Mouse (Mus musculus) heart, adult 8-10 months (tissue): ENCODE results near the gene Gm45521. TPM values are rescaled to one million over a fixed set of nuclear protein-coding genes. Genes with fewer than 3 reads are reported as not detected.
A peak's percentile ranks its signal among the peaks of the same experiment; 100 is the strongest.

Experiments
- DNase-seq: peaks from one replicate; pipeline ENCODE4 v3.0.0; 2022; ENCODE audit warnings: low spot score
- total RNA-seq, 4 experiments: library from RNA; stranded (reverse); gene quantifications; 2 replicates each; pipeline ENCODE4 v1.2.4; 2022

Gene Gm45521
- total RNA-seq, 4 experiments from 2014 or later: not detected

DNA sequence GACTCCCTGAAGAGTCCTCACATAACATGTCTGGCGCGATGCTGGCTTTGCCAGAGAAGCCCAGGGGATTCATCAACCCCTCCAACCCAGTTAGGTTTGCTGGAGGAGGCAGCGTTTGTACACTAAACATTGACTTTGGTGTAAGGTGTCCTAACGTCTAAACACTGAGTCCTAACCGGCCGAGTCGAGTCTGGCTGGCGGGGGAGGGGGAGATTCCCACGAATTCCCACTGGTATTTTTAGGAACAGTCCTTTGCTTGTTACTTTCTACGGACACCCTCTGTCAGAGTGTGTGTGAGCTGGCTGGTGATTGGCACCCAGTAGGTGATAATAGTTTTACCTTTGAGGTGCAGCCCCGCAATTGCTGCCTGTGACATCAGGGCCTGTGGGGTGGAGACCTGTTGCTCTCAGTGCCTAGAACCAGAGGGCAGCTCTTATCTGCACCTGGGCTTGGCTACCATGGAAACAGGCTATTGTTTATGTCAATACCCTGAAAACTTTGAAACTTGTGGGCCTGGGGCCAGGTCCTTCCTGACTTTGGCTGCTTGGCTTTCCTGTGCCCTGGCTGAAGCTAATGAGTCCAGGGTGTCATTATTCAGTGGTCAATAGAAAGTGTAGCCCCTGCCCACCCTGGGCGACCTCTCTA is 4.4 kb upstream of the Gm45521 start:
- DNase-seq: peak; percentile 63

DNA sequence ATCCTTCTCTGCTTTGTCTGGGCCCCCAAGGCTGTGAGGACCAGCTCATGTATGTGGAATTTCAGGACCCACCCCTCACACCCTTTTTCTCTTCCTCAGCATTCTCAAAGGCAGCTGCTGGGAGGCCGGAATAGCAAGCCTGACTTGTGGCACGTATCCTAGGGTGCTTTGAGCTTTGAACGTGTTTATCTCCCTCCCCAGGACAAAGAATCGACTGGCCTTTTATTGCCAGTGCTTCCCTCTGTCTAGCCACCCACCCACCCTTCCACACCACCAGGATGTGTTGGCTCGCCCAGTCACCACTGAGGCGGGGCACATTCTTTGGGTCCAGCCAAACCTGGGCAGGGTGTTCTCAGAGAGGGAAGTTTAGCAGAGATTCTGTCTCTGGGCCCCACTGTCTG is 3.0 kb upstream of the Gm45521 start:
- no peak for DNase-seq

DNA sequence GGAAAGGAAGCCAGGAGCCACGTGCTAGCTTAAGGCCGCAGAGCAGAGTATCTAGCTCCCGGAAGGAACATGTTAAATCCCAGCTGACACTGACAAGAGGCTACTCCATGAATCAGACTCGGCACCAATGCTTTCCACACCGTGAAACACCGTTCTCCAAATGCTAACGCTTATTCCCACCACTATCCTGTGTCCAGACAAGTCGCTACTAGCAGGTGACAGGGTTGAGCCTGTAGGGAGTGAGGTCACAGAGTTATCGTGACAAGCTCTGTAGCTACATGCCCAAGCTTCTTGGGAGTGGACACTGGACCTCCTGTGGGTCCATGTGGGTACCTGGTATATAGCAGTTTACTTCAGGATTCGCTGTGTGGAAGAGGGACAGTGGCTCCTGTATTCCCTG is 661 bp upstream of the Gm45521 start:
- DNase-seq: no peak

DNA sequence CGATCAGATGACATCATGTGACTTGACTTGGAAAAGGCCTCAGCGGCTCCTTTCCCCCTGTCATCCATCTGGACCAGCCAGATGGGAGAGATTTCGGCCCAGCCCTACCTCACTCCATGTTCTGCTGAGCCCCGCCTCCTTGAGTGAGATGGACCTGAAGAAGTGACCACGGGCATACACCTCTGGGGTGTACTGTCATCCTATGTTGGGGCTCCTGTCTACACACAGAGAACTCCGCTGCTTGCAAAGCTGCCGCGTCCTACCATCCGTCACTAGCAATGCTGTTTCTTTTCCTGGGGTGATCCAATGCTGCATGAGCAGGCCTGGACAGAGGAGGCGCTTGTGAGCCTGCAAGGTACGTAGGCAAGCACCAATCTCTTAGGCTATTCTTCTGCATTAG is 3.5 kb downstream of the Gm45521 start:
- no peak for DNase-seq

DNA sequence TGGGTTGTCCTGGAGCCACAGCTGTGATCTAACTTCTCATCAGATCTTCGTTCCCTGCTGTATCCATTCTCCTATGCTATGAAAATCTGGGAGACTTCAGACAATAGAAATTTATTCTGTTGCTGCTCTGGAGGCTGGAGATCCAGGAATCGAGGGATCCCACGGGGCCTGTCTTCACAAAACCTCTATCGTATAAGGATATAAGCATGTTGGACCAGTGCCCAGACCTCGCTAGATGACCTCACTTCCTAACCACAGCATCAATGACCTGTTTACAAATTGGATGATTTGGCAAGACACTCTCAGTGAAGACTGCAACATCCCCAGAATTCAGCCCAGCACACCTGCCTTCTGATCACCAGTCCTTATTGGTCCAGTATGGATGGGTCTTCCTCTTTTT is 4.6 kb downstream of the Gm45521 start:
- no peak for DNase-seq

DNA sequence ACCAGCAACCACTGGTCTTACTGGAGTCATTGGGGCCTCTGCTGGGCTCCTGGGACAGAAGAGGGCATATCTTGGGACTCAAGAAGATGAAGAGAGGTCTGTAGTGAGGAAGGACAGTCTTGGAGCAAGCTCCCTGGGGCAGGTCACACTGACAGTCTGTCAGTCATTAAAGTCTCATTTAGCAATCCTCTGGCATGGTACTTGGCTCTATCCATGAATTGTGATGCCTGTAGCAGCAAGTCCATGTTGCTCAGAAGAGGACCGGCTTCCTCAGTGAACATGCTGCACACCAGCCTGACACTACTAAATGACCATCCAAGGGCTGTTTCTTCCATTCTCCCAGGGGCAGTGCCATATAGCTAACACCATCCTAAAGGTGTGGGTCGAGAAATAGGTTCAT is 5.5 kb downstream of the Gm45521 start:
- no peak for DNase-seq

DNA sequence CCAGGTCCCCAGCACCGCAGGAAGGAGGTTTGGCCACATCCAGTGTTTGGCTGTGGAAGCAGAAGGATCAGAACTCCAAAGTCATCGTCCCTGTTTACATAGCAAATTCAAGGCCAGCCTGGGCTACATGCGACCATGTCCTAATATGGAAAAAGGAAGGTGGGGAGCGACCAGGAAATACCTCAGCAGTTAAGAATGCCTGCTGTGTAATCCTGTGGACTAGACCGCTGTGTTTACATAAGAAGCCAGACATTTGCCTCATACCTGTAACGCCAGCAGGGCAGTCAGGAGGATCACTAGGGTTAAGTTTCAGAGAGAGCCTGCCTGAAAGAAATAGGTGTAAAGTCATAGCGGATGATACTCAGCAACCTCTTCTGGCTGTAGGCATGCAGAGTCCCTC is 6.1 kb downstream of the Gm45521 start:
- DNase-seq: no peak

DNA sequence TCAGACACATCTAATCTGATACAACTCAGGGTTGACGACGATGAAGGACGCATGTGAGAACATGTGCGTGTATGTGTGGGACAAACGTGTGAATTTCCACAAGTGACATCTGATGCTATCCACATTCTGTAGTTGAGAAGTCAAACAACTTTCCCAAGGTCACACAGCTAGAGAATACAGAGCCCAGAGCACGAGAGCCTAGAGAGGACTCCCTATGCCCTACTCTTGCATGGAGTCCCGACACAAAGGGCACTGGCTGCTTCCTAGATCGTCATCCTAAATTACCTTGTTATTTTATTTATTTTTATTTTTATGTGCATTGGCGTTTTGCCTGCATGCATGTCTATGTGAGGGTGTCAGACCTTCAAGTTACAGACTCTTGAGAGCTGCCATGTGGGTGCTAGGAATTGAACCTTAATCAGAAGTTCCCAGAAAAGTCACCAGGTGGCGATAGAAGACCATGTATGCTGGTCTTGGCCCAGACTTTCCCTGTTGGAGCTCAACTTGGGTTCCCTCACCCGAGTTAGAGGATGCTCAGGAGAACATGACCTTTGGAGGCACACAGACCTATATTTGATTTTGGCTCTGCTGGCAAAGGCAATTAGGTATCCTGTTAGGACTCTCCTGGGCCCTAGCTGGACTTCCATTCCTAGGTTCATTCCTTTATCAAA is 7.3 kb downstream of the Gm45521 start:
- DNase-seq: peak; percentile 78

DNA sequence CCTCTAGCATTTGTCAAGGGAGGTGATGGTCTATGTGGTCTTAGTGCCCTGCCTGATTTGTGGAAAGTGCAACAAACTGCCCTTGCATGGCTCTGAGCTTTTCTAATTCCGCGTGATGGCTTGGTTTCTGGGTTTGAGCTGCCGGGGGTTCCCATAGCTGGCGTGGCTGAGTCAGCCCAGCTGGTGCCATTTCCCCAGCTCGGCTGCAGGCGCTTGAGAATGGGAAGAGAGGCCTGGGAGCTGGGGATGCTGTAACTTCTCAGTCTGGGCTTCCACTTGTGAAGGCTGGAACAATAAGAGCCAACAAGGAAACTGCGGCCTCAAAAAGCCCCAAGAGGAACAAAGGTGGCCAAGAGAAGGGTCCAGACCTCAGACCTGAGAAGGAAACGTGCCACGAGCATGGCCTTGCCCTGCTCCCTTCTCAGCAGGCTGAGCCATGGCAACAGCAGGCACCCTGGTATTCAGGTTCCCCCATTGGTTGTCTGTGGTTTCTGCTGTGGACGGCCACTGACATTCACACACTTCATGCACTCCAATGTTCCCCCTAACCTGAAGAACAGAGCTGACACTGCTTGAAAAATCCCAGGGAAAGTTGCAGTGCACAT is 14.9 kb downstream of the Gm45521 start:
- no peak for DNase-seq

DNA sequence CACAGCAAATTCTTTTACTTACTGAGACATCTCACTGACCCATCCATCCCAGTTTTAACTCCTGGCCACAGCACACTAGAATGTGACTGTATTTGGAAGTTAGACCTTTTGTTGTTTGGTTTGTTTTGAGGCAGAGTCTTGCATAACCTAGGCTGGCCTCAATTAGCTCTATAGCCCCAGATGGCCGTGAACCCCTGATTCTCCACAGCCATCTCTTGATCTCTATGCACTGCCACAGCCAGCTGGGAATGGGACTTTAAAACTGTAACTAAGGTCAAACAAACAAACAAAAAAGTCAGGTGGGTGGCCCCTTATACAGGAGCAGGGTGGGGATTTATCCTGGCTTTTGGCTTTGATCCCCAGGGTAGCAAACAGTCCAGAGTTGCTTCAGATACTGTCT is 17.6 kb downstream of the Gm45521 start:
- DNase-seq: no peak

DNA sequence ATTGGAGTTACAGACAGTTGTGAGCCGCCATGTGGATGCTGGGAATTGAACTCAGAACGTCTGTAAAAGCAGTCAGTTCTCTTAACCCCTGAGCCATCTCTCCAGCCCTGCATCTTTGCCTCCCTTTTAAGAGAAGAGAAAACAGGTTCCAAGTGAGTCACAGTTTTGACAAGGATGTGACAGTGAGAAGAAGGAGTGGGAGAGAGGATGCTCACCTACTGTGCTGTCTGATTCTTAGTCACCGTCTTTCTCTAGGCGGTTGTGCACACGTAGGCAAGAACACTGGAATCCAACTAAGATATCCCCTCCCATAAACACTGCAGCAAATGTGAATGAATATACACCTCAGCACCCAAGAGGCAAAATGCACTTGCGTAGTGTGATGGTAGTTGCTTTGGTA is 18.1 kb downstream of the Gm45521 start:
- DNase-seq: no peak

DNA sequence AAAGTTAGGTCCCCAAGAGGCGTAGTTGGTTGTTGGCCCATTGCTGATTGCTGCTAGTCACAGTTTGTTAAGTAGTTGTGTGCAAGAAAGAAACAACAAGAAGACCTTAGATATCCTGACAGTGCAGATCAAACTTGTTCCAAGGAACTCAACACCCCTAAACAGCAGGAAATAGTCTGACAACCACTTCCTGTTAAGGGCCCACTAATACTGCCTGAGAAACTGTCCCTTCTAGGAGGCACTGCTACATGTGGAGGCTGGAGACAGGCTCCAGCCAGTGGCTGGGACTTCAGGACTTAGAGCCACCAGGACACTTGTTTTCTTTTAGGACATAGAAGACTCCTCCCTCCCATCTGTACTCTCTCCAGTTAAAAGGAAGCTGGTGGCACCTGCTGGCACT is 20.4 kb downstream of the Gm45521 start:
- no peak for DNase-seq

DNA sequence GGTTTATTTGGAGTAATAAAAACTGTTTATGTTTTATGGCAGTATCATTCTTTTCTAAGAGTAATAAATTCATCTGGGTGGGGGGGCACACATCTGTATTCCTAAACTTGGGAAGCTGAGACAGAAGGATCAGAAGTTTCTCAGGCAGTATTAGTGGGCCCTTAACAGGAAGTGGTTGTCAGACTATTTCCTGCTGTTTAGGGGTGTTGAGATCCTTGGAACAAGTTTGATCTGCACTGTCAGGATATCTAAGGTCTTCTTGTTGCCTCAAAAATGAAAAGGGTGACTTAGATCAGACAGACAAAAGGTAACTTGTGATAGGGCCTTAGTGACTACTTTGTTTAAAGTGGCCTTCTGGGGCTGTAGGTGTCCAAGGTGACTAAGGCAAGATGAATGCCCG is 21.1 kb downstream of the Gm45521 start:
- no peak for DNase-seq

DNA sequence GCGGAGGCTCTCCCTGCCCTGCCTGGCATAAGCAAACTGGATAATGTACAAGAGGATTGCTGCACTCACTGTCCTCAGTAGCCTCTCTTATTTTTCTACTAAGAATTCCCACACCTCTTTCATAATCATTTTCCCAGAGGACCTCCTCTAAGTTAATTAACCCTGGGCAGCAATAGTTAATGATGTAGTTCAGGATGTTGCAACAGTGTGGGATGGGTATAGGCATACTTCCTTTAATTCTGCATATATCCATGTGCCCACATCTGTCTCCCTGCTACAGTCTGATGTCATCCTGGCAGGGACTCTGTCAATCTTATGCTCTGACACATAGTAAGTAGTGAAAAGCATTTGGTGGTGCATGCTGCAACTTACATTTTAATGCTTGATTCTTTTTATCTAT is 24.1 kb downstream of the Gm45521 start:
- DNase-seq: no peak

DNA sequence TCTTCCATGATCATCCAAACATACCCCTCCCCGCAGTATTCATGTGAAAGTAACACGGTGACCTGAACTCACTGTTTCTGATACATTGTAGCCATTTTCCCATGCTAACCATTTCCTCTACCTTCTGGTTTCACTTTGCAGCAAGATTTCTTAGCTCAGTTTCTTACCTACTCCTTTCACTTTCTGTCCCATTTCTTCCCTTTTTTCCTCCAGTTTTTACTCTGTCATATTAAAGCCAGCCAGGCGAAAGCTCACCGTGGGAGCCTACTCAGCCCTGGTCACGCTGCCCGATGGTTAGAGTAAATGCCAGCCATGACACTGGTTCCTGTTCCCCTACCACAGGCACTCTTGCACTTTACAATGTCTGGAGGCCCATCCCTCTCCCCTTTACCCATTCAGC is 29.8 kb downstream of the Gm45521 start:
- no peak for DNase-seq

DNA sequence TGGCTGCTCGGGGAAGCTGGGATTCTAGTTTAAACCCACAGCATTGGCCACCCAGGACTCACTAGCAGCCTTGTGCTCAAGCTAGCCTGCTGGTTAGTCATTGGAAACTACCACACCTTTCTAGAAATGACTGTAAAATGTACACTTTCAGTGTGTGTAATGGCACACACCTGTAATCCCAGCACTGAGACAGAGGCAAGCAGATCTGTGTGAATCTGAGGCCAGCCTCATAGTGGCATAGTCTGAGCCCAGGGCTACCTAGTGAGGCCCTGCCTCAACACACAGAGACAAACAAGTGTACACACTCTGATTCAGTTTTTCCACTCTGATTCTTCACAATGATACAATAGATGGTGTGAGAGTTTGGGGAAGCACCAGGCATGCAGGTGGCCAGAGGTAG is 32.3 kb downstream of the Gm45521 start:
- DNase-seq: no peak

DNA sequence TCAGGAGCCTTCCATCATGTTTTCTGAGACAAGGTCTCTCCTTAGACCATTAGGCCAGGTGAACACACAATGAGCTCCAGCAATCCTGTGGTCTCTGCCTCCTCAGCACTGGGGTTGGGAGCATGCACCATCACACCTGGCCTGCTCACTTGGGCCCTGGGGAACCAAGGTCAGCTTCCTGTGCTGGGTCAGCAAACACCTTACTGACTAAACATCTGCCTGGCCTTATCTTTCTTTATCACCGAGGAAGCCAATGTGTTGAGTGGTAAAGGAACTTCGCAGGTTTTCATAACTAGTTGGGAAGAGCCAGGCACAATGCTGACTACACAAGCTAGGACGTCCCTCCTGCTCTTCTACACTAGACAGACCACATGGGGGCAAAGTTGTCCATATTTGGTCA is 32.9 kb downstream of the Gm45521 start:
- no peak for DNase-seq

DNA sequence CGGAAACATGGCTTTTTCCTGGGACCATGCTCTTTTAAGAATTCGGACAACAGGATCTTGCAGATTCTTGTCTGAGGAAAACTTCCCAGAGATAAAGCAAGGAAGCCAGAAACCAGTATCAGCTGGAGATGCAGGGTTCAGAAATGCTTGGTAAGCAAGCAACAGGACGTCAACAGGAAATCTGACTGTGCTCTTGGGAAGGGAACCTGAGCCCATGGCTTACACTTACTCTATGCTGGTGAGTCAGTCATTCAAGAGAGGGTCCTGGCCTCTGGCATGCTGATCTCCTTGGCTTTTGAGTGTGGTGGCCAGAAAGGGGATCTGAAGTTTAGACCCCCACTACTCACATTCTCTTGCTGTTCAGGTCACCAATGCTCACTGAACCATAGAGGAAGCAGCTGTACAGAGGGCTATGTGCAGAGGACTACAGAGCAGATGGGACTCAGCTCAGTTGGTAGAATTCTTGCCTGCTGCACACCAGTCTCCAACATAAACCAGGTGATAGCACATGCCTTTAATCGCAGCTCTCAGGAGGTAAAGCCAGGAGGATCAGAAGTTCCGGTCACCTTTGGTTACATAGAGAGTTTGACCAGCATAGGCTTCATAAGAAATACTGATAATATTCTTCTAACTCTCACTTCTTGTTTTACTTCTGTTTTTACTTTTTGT is 34.2 kb downstream of the Gm45521 start:
- DNase-seq: no peak

DNA sequence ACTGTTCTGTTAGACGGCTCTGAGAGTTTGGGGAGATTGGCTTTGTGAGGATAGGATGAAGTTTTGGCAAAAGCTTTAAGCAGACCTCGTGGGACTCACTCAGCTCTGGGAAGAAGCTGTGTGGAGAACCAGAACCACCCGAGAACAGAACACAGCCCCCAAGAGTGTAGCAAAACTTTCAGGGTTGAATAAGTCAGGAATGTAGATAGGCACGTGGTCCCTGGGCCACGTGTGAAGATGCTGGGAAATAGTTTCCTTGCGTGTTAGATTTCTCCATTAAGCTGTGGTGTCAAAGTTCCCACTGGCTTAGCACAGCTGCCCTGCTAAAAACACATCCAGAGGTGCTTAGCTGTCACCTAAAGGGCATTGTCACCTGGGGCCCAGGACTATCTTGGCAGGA is 35.1 kb downstream of the Gm45521 start:
- no peak for DNase-seq

DNA sequence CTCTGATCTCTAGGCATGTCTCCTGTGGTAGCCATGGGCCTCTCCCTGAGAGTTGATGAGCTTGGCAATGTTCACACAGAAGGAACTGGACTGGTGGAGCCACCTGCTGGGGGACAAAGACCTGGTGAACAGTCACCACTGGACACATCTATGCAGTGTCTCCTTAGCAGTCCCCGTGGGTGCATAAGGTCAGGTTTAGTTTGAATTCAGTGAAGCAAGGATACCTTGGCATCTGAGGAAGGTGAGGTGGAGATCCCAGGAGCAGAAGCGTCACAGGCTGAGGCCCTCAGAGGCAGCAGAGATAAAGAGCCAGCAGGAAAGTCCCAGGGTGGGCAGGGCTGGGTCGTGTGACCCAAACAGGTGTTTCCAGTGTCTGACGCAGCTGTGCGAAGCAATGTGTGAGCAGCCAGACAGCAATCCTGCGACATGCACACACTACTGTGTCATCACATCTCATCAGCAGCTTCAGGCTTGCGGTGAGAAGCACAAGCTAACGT is 37.2 kb downstream of the Gm45521 start, which contains the start of gene Dnase1l3:
Gene Dnase1l3, minus strand, starts transcription at position 303 of the 497 bp plus-strand sequence.
- peak; percentile 32 for DNase-seq

DNA sequence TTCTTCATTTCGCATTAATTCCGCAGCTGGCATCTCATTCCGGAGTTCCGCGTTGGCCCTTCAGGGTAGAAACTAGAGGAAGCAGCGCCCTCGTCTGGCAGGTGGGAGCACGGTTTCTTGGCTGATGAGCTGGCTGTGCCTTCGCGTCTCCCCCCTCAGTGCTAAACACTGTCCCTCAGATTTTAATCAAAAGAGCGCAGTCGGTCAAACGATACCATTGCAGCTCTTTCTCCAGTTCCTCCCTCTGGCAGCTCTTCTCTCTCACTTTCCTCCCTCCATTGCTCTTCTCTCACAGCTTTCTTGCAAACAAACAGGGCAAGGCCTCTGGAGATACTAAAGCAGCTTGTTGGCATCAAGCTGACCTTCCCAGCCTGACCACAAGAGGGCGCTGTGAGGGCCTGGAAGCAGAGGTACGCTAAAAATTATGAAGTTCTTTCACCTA is 40.2 kb downstream of the Gm45521 start:
- DNase-seq: peak; percentile 87

DNA sequence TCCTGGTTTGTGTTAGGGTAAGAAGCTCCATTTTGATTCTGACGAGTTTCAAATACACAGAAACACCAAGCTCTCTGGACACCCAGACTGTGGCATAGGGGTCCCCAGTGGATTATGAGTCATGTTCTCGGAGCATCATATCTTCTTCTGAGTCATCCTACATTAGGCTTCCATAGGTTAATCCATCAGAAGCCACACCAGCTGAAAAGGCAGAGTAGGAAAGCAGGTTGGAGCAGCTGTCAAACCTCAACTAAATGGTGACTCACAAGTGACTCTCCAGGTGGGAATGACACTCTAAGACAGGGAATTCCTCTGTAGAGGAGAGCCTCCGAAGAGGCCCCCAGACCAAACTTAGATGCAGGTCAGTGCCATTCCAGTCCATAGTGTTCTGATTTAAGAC is 41.9 kb downstream of the Gm45521 start:
- DNase-seq: no peak
